Mouse (Mus musculus) CH12.LX (cell line): ENCODE results near the gene Creb5. TPM values are rescaled to one million over a fixed set of nuclear protein-coding genes. Genes with fewer than 3 reads are reported as not detected.

ENCODE experiments used
- DNase-seq: peaks from one replicate; pipeline ENCODE4 v3.0.0-alpha.2; 2013; ENCODE audit errors: extremely low read depth
- H3K27ac ChIP-seq: 2 replicates; pipeline ENCODE4 v1.5.1; 2012; ENCODE audit warnings: low read depth, mild to moderate bottlenecking, control low read depth, moderate library complexity; ENCODE audit not compliant: insufficient read depth
- H3K27me3 ChIP-seq: replicated peaks from 2 replicates; pipeline ENCODE3; 2012; ENCODE audit warnings: inconsistent platforms
- H3K36me3 ChIP-seq, 2 experiments: replicated peaks in 1 of 2; 2 replicates each; pipeline versions ENCODE3 to v1.6.1; 2012; ENCODE audit warnings: inconsistent platforms in 1 of 2, low read length in 1 of 2, mild to moderate bottlenecking in 1 of 2, mixed read lengths in 1 of 2, moderate library complexity in 1 of 2; ENCODE audit not compliant: control insufficient read depth in 1 of 2, insufficient read depth in 1 of 2
- H3K4me1 ChIP-seq, 2 experiments: 2 replicates each; pipeline ENCODE4 v1.6.1; 2012; ENCODE audit warnings: inconsistent platforms in 1 of 2, moderate library complexity in 1 of 2; ENCODE audit not compliant: insufficient read depth in 2 of 2, control insufficient read depth in 1 of 2
- H3K4me2 ChIP-seq: 2 replicates; pipeline ENCODE4 v1.6.1; 2012; ENCODE audit warnings: low read depth, mild to moderate bottlenecking, control low read depth; ENCODE audit not compliant: poor library complexity, insufficient read depth, severe bottlenecking
- H3K4me3 ChIP-seq, 3 experiments: fragments of 150-350 bp in 1 of 3; sonication (generic) in 1 of 3; replicated peaks in 1 of 3; 2 replicates each; pipeline versions ENCODE3 to v1.5.1; 2011 to 2012; ENCODE audit warnings: low read depth in 2 of 3, low read length in 2 of 3, mild to moderate bottlenecking in 2 of 3, moderate library complexity in 2 of 3, control low read depth in 1 of 3, improper control_type of control experiment in 1 of 3, inconsistent platforms in 1 of 3, mixed read lengths in 1 of 3; ENCODE audit not compliant: poor library complexity in 1 of 3
- H3K79me2 ChIP-seq: replicated peaks from 2 replicates; pipeline ENCODE4 v1.6.1; 2012; ENCODE audit warnings: mild to moderate bottlenecking, moderate library complexity; ENCODE audit not compliant: control insufficient read depth, poor library complexity, insufficient read depth, severe bottlenecking; ENCODE audit errors: extremely low read depth
- H3K9ac ChIP-seq: 2 replicates; pipeline ENCODE4 v1.6.1; 2012; ENCODE audit warnings: low read depth, mild to moderate bottlenecking, control low read depth, moderate library complexity; ENCODE audit not compliant: insufficient read depth
- H3K9me3 ChIP-seq: replicated peaks from 2 replicates; pipeline ENCODE3; 2012; ENCODE audit warnings: low read length, inconsistent platforms, mixed read lengths
- BHLHE40 ChIP-seq: IDR thresholded peaks from 2 replicates; pipeline ENCODE4 v1.6.1; 2011; ENCODE audit warnings: mild to moderate bottlenecking, low read depth, low read length, improper control_type of control experiment
- CHD1 ChIP-seq: IDR thresholded peaks from 2 replicates; pipeline ENCODE4 v1.6.1; 2012; ENCODE audit warnings: low read depth, low read length, improper control_type of control experiment, inconsistent platforms
- E2F4 ChIP-seq: IDR thresholded peaks from 2 replicates; pipeline ENCODE4 v1.6.1; 2011; ENCODE audit warnings: low read depth, low read length, improper control_type of control experiment; ENCODE audit not compliant: insufficient replicate concordance
- ELF1 ChIP-seq: IDR thresholded peaks from 2 replicates; pipeline ENCODE4 v1.6.1; 2014; ENCODE audit warnings: low read depth, mild to moderate bottlenecking, inconsistent platforms, low read length, improper control_type of control experiment
- EP300 ChIP-seq: IDR thresholded peaks from 2 replicates; pipeline ENCODE4 v1.6.1; 2011; ENCODE audit warnings: low read length, improper control_type of control experiment
- ETS1 ChIP-seq: conservative IDR thresholded peaks from 2 replicates; pipeline ENCODE4 v1.6.1; 2012; ENCODE audit warnings: low read depth, mild to moderate bottlenecking, inconsistent platforms, low read length, improper control_type of control experiment, moderate library complexity
- HCFC1 ChIP-seq: IDR thresholded peaks from 2 replicates; pipeline ENCODE4 v1.6.1; 2012; ENCODE audit warnings: low read depth, mild to moderate bottlenecking, inconsistent platforms, low read length, improper control_type of control experiment
- IRF4 ChIP-seq: IDR thresholded peaks from 2 replicates; pipeline ENCODE4 v1.6.1; 2014; ENCODE audit warnings: low read depth, mild to moderate bottlenecking, inconsistent platforms, low read length, improper control_type of control experiment
- JUN ChIP-seq: IDR thresholded peaks from 2 replicates; pipeline ENCODE4 v1.6.1; 2011; ENCODE audit warnings: low read depth, mild to moderate bottlenecking, low read length, improper control_type of control experiment, moderate library complexity; ENCODE audit not compliant: insufficient read depth
- JUND ChIP-seq: conservative IDR thresholded peaks from 2 replicates; pipeline ENCODE4 v1.6.1; 2011; ENCODE audit warnings: low read depth, low read length, improper control_type of control experiment
- KAT2A ChIP-seq: IDR thresholded peaks from 2 replicates; pipeline ENCODE4 v1.6.1; 2012; ENCODE audit warnings: low read length, improper control_type of control experiment, inconsistent platforms; ENCODE audit not compliant: insufficient replicate concordance
- MAFK ChIP-seq: IDR thresholded peaks from 2 replicates; pipeline ENCODE4 v1.6.1; 2011; ENCODE audit warnings: low read length, improper control_type of control experiment; ENCODE audit not compliant: insufficient replicate concordance
- MAX ChIP-seq: IDR thresholded peaks from 2 replicates; pipeline ENCODE4 v1.6.1; 2011; ENCODE audit warnings: low read length, improper control_type of control experiment
- MAZ ChIP-seq: IDR thresholded peaks from 2 replicates; pipeline ENCODE4 v1.6.1; 2012; ENCODE audit warnings: low read depth, mild to moderate bottlenecking, inconsistent platforms, low read length, improper control_type of control experiment, moderate library complexity
- MEF2A ChIP-seq: IDR thresholded peaks from 2 replicates; pipeline ENCODE4 v1.6.1; 2014; ENCODE audit warnings: low read depth, mild to moderate bottlenecking, inconsistent platforms, low read length, improper control_type of control experiment, borderline replicate concordance
- MYC ChIP-seq: IDR thresholded peaks from 2 replicates; pipeline ENCODE4 v1.6.1; 2011; ENCODE audit warnings: low read depth, mild to moderate bottlenecking, improper control_type of control experiment, low read length
- NRF1 ChIP-seq: IDR thresholded peaks from 2 replicates; pipeline ENCODE4 v1.6.1; 2014; ENCODE audit warnings: low read depth, mild to moderate bottlenecking, inconsistent platforms, low read length, improper control_type of control experiment, moderate library complexity
- POLR2AphosphoS2 ChIP-seq: IDR thresholded peaks from 2 replicates; pipeline ENCODE4 v1.6.1; 2011; ENCODE audit warnings: low read depth, low read length, improper control_type of control experiment
- SIN3A ChIP-seq: IDR thresholded peaks from 2 replicates; pipeline ENCODE4 v1.6.1; 2012; ENCODE audit warnings: low read length, improper control_type of control experiment, inconsistent platforms
- SMC3 ChIP-seq: IDR thresholded peaks from 2 replicates; pipeline ENCODE4 v1.6.1; 2011; ENCODE audit warnings: low read depth, low read length, improper control_type of control experiment
- TCF12 ChIP-seq: IDR thresholded peaks from 2 replicates; pipeline ENCODE4 v1.6.1; 2014; ENCODE audit warnings: low read depth, mild to moderate bottlenecking, inconsistent platforms, low read length, improper control_type of control experiment
- UBTF ChIP-seq: IDR thresholded peaks from 2 replicates; pipeline ENCODE4 v1.6.1; 2012; ENCODE audit warnings: low read depth, mild to moderate bottlenecking, inconsistent platforms, low read length, improper control_type of control experiment, moderate library complexity
- USF1 ChIP-seq: IDR thresholded peaks from 2 replicates; pipeline ENCODE4 v1.6.1; 2014; ENCODE audit warnings: low read depth, mild to moderate bottlenecking, inconsistent platforms, low read length, improper control_type of control experiment
- ZKSCAN1 ChIP-seq: IDR thresholded peaks from 2 replicates; pipeline ENCODE4 v1.6.1; 2012; ENCODE audit warnings: low read depth, inconsistent platforms, low read length, improper control_type of control experiment, borderline replicate concordance
- ZNF384 ChIP-seq: IDR thresholded peaks from 2 replicates; pipeline ENCODE4 v1.6.1; 2012; ENCODE audit warnings: low read depth, low read length, improper control_type of control experiment, inconsistent platforms
- dilution Hi-C: fragments of 300-500 bp; cut with MboI; formaldehyde crosslinking; loops from 2 replicates; pipeline ENCODE4 v1.14.3; 2020; ENCODE audit warnings: low sequenced_read_pairs; ENCODE audit not compliant: extremely low pct_unique_long_range_greater_than_20kb, extremely low pct_ligation_motif_present
- in situ Hi-C: fragments of 300-500 bp; cut with MboI; formaldehyde crosslinking; loops from 3 replicates; pipeline ENCODE4 v1.14.3; 2019; ENCODE audit warnings: low sequenced_read_pairs, low pct_ligation_motif_present, low pct_unique_long_range_greater_than_20kb, mixed read lengths
- polyA plus RNA-seq: library from polyadenylated mRNA; unstranded; fragments of >175 nt; gene quantifications from 2 replicates; pipeline ENCODE4 v1.2.1, GENCODE M21; 2012; ENCODE audit warnings: low read depth; ENCODE audit not compliant: insufficient read length
- total RNA-seq, 2 experiments: library from RNA; depleted of rRNA; stranded (reverse); fragments of 300-350 nt in 1 of 2; fragments of >200 nt in 1 of 2; gene quantifications; 2 replicates each; pipeline ENCODE4 v1.2.3; 2012 to 2014

Creb5 gene
- total and polyA plus RNA-seq, 3 experiments = 0.68 to 2.1 (median 0.86) TPM

DNA sequence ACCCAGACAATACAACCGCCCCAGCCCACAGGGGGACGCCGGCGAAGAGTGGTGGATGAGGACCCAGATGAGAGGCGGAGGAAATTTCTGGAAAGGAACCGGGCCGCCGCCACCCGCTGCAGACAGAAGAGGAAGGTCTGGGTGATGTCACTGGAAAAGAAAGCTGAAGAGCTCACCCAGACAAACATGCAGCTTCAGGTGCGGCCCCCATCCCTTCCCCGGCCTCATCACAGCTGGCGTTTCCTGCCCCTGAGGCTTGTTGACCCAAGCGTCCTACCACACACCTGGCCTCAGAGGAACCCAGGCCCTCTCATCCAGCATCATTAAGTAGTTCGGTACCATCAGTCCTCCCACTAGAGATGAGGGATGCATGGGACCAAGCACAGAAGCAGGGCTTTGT lies 398.3 kb downstream of the Creb5 start:
- Histone ChIP-seq H3K36me3 (peaks cover 3 to 4% of the 10 kb centered on the region in 2 experiments), H3K9ac (peak overlapping the region; percentile 10; the same call in 1 of the 2 replicates), H3K4me2 (peak overlapping the region; percentile 73), H3K79me2 (no peaks in the 10 kb centered on the region), H3K4me1 (peaks cover 22 to 52% of the 10 kb centered on the region in 2 experiments), H3K27ac (peak overlapping the region; percentile 55), H3K27me3 (no peaks in the 10 kb centered on the region), H3K4me3 (peak overlapping the region in 2 of 3 experiments; percentile 12 to 35), H3K9me3 (no peaks in the 10 kb centered on the region)
- in situ Hi-C loops (no loop called here), dilution Hi-C loops (no loop called here)
- DNase-seq = peak; percentile 80
- TF ChIP-seq NRF1 (0 out of 2 replicates have a peak, but pooled peaks have one; percentile 26), MAX (no peak), CHD1 (no peak), SIN3A (no peak), UBTF (no peak), BHLHE40 (peak; percentile 52), IRF4 (peak; percentile 48; the same call in 1 of the 2 replicates), SMC3 (no peak), E2F4 (no peak), MAFK (no peak), USF1 (no peak), ZNF384 (no peak), POLR2AphosphoS2 (no peak), ELF1 (peak; percentile 39), ZKSCAN1 (no peak), KAT2A (no peak), EP300 (peak; percentile 74), JUN (peak; percentile 38; the same call in 1 of the 2 replicates), ETS1 (peak; percentile 84), JUND (no peak), MEF2A (peak; percentile 78; the same call in 1 of the 2 replicates), HCFC1 (no peak), TCF12 (peak; percentile 97), MAZ (no peak), MYC (no peak)
